Mouse (Mus musculus) heart, adult 9 months (tissue): ENCODE measurements around the gene Btbd35f3.
"Not testable (repeated sequence)": the region's sequence is repeated elsewhere in the genome, so short reads cannot be mapped to it uniquely, and the experiment has no call there.

Experiments
- DNase-seq, 2 experiments: peaks; one replicate each; pipeline ENCODE4 v3.0.0; 2022; ENCODE audit warnings: low spot score in 2 of 2

Btbd35f3 gene

GRCm38 (mm10) chrX:4037374-4037773 lies at the start of gene Btbd35f3:
Btbd35f3 (plus strand) TSS chrX:4037674.
- DNase-seq: not testable (repeated sequence)
